Mouse (Mus musculus): ENCODE data around the gene Nckap1l.

The Nckap1l gene

GRCm38 (mm10) chr15:103539259-103539658, 85.7 kb downstream of the Nckap1l start:
- DNase-seq, result no peak

DNA sequence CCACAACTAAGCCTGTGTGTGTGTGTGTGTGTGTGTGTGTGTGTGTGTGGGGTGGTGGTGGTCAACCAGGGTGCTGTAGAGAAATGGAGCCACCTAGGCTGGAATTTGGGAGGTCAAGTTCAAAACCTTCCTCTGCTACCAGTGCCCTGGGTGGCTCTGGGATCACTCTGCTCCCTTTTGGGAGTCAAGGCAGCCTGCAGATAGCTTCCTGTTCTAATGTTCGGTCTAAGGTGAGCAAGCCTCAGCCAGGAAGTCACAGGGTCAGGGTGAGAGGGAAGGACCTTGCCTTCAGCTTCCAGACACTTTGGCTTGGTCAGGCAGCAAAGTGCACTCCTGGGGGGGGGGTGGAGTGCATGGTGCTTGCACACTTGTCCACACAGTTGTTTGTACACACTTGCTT, 87.1 kb downstream of the Nckap1l start:
- DNase-seq, result no peak

GRCm38 (mm10) chr15:103542526-103542925, 88.9 kb downstream of the Nckap1l start:
- no peak for DNase-seq

DNA sequence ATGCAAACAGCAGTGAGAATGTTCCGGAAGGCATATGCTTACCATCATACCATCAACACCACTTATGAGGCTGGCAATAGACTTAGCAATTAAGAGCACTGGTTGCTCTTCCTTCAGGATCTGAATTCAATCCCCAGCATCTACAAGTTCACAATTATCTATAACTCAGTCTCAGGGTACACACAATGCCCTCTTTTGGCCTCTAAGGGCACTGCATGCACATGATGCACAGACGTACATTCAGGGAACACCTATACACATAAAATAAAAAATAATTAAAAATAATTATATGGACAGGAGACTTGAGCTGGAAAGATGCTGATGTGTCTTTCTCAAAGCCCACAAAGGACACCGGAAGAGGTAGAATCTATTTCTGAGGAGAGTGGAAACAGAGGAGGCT, 94.4 kb downstream of the Nckap1l start:
- DNase-seq, result peak in 1 of 2 experiments; percentile 8
